Mouse (Mus musculus) adrenal gland, adult 18-20 months (tissue): ENCODE data around the gene Tex46. TPM values are rescaled to one million over a fixed set of nuclear protein-coding genes. Genes with fewer than 3 reads are reported as not detected.

Experiments used
- microRNA-seq, 2 experiments: library from miRNA; unstranded; fragments of <30 nt; microRNA quantifications; one replicate each; pipeline ENCODE4 v1.2.0; 2021; ENCODE audit warnings: borderline number of aligned reads in 2 of 2
- total RNA-seq, 2 experiments: library from RNA; stranded (reverse); gene quantifications; 1 replicate in 1 of 2; 2 replicates in 1 of 2; pipeline ENCODE4 v1.2.3; 2021

Tex46 gene
- total RNA-seq, 2 experiments from 2014 or later: not detected

Small RNA genes lying within 50 kb of the gene (microRNA-seq; reads per million reads assigned to microRNA genes)
- gene Gm22180: 0 reads per million in 2 experiments

Other genes with a start within 250 kb of the Tex46 start
- under 1 TPM in 1 of 2 experiments, not detected in 1; 0.35 TPM for gene Htr1d, start 186.9 kb upstream of the Tex46 start, total RNA-seq
- gene 6030445D17Rik, start 148.2 kb upstream of the Tex46 start, total RNA-seq: under 1 TPM; 0.45 to 0.46 TPM
- gene Luzp1, start 140.7 kb upstream of the Tex46 start, total RNA-seq: 10 to 100 TPM; 32.0 to 41.5 TPM
- gene Kdm1a, start 7.7 kb upstream of the Tex46 start, total RNA-seq: 10 to 100 TPM; 36.2 to 36.6 TPM
- gene Lactbl1, start 12.2 kb downstream of the Tex46 start, total RNA-seq: not detected
- gene Ephb2, start 225.6 kb downstream of the Tex46 start, total RNA-seq: 10 to 100 TPM; 16.9 to 22.8 TPM